Mouse (Mus musculus) spleen, adult 18-20 months (tissue): ENCODE results near the gene Ikbip.
A peak's percentile ranks its signal among the peaks of the same experiment; 100 is the strongest.

Experiments
- DNase-seq, 2 experiments: peaks; one replicate each; pipeline ENCODE4 v3.0.0; 2022; ENCODE audit warnings: mixed read lengths in 2 of 2

Ikbip gene

DNA sequence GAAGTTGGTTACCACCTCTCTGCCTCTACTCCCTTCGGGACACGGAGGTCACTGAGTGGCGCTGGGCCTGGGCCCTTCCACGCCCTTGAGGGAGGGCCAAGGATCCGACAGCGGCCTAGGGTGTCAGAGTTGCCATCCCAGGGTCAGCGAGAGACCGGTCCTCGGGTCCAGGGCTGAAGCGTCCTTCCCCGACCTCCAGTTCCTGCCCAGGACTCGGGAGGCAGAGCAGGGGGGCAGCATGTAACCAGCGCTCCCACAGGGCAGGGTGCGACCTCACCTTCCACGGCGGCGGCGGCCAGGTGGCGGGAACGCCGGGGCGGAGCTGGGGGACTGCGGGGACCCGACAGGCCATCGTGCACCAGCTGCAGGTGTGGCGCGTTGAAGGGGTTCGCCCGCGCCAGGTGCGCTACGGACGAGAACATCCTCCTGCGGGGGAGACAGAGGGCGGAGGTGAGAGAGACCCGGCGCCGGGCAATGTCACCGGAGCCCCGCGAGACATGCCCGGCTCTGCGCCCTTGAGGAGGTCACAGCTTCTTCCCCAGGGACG lies 40.6 kb downstream of the Ikbip start:
- no peak for DNase-seq

DNA sequence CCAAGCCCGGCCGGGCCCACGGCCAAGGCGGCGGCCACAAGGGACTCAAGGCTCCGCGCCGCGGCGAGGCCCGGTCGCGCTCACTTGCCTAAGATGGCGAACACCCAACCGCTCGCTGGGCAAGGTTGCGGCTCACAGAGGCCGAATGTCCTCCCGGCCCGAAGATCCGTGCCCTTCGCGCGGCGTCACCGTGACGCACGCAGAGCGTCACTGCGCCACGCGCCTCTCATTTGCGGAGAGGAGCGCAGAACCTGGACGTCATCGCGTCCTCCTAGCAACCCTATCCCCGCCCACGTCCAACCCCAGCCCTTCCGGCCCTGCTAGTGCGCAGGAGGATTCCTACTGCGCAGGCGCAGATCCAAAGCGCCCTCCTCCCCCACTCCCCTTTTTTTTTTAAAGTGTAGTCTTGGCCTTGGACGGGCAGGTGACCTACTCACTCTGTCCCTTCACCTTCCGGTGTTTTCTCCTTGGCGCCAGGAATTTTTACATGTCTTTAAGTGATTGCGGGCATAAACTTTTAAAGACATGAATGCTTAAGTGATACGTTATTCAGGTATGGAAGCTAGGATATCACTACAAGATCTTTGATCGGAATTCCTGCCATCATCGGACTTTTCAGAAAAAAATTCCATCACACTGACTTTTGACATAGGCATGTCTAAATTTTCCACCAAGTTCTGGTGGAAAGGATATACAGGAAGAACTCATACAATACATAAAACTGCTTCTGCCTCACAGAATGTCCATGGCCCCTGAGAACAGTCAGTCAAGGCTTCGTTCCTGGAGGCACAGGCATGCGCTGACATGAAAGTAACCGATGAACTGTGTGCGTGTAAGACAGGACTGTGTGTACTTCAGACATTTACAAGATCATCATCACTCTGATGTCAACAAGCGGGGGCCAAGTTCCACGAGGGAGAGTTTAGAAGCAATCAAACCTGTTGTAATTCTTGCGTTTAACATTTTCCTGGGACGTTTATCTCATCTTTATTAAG lies 41.4 kb downstream of the Ikbip start, which contains the start of gene Slc25a3:
Gene Slc25a3, minus strand, starts transcription at position 232 of the 995 bp plus-strand sequence.
- peak; percentile 97 to 98 for DNase-seq

DNA sequence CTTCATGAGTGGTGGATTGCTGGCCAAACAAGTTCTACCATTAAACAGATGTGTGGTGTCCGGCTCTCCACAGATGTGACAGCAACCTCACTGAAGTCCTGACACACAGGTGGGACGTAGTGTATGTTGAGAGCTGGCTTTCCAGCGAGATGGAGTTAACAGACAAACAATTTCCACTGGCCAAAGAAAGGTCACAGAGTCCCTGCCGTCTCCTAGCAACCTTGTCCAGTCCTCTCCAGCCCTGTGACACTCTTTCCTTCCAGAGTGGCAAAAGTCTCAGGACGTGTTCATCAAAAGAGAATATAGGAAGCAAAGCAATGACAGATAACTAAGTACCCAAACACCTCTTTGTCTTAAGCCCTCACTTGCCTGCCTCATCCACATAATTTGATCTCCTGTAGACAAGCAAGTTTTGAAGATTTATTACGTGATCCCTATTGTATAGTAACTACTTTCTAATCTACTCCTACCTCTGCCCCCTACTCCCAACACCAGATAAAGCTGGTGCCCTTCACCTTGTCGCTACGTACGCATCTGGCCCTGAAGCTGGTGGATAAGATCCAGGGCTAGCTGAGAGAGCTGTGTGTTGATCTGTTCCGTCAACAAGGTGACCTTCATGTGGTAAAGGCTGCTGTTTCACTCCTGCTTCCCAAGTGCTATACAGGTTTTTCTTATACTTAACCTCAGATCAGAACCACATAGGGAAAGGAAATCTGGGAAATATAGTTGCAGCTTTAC lies 44.0 kb downstream of the Ikbip start:
- no peak for DNase-seq

DNA sequence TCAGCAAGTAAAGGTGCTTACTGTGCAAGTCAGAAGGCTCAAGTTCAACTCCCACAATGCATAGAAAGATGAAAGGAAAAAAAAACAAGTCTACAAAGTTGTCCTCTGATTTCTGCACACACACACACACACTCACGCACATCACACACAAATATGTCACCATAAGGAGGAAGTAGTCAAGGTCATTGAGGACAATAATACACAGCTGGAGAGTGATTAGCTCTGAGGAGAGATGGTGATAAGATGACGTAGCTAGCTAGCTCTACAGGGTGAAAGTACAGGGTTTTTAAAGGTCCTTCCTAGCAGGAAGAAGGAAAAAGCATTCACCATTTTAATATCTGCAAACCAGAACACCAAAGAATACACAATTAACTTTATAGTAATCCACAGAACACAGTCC lies 44.7 kb downstream of the Ikbip start:
- DNase-seq = no peak

DNA sequence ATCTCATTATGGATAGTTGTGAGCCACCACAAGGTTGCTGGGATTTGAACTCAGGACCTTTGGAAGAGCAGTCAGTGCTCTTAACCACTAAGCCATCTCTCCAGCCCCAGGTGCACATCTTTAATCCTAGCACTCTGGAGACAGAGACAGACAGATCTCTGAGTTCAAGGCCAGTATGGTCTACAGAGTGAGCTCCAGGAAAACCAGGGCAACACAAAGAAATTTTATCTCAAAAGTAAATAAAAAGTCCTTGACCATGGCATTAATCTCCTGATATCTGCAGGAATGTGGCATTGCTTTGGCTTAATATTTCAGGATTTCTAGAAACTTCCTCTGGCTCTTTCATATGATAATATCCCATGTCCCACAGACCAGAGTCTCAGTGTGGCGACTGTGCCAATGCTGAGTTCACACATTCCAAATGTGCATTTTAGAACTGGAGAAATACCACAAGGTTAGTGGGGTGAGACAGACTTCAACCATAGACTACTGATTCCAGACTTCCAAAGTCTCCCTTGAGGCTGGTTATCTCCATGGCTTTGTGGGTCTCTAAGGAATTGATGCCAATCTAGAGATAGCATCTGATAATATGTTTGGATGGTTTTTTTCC lies 45.9 kb downstream of the Ikbip start:
- DNase-seq = no peak

DNA sequence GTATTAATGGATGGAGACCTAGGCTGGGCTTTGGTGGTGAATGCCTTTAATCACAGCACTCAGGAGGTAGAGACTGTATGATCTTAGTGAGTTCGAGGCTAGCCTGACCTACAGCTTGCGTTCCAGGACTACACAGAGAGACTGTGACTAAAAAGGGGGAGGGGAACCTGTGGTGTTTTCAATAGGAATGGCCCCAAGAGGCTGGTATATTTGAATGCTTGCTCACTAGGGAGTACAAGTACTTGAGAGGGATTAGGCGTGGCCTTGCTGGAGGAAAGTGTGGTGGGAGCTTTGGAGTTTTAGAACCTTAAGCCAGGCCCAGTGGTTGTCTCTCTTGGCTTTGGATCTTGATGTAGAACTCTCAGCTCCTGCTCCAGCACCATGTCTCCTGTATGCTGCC lies 48.1 kb downstream of the Ikbip start:
- no peak for DNase-seq

DNA sequence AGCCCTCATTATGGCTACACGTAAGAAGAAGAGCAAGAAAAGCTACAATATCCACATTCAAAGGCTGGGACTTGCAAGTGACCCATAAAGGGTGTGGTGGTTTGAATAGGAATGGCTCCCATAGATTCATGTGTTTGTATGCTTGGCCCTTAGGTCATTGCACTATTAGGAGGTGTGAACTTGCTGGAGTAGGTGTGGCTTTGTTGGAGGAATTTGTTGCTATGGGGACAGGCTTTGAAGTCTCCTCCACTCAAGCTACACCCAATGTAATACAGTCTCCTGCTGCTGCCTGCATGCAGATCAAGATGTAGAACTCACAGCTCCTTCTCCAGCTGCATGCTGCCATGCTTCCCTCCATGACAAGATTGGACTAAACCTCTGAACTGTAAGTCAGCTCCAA lies 48.8 kb downstream of the Ikbip start:
- DNase-seq = no peak

DNA sequence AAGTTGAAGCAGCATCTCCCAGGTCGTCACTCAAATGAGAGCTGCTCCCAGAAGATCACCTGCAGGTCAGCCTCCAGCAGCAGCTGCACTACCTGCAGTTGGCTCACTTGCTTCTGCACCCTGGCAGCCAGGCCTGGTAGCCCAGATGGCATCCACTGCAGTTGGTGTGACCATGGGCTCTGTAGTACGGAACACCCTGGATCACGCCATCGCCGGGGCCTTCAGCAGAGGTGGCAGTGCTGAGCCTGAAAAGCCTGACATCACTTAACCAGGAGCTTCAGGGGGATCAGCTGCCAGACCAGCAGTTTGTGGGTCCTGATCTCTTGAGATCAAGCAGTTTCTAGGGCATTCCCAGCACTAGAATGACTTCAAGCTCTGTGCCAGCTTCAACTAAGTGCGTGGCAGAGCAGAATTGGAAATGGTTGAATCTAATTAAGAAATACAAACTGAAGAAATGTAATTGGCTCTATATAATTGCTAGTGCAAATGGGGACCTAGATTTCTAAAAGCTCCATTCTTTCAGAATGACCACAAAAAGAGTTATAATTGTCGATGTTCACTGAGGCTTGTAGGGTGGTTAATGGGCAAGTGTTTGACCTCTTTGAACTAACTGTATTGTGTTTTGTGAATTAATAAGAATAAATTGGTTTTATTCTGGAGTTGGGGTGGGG lies 52.7 kb downstream of the Ikbip start:
- DNase-seq = no peak

DNA sequence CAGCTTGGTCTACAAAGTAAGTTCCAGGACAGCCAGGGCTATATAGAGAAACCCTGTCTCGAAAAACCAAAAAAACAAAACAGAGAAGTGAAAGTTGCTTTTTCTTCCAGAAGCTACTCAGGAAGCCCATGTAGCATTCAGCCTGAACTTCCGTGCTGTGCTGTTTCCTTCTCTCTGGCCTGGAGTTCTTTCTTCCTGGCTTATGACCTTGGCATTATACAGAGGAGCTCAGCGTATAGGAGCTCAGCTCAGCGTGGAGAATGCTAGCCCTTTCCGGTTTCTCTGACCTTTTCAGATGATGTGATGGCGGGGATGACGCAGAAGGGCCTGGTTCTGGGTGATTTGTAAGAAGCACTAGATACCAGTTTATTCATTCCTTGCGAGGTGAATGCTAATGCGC lies 54.7 kb downstream of the Ikbip start:
- no peak for DNase-seq

DNA sequence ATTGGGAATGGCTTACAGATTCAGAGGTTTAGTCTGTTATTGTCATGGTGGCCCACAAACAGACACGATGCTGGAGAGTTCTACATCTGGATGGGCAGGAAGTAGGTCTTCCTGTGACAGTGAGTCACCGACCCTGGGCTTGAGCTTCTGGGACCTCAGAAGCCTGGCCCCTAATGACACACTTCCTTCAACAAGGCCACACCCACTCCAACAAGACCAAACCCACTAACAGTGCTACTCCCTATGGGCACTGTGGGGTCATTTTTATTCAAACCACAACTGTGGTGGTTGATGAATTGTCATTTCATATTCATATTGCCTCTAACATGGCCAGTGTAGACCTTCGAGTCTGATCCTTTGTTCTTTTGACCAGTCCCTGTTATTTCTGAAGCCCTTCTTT lies 55.6 kb downstream of the Ikbip start:
- DNase-seq = no peak

DNA sequence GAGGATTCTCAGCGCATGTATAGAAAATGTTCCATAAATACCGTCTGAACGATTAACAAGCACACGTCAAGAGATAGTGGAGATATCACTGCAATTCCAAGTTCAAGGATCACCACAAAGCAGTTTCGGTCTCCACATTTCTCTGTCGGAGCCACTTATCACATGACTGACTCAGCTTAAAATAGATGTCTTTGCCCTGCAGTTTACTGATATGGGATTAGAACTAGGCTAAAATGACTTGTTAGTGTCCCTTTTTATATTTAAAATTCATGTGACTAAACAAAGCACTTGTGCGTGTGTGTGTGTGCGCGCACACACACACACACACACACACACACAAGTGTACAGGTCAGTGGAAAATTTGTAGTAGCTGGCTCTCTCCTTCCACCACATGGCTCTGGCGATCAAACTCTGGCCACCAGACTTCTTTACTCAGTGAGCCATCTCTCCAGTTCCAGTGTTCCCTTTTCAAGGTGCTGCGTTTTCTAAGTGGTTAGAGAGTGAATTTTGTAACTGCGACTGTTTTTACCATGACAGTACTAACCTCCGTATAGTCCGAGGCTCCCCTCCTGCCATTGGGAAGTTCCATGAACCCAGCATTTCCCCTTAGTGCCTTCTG lies 56.5 kb downstream of the Ikbip start:
- no peak for DNase-seq

DNA sequence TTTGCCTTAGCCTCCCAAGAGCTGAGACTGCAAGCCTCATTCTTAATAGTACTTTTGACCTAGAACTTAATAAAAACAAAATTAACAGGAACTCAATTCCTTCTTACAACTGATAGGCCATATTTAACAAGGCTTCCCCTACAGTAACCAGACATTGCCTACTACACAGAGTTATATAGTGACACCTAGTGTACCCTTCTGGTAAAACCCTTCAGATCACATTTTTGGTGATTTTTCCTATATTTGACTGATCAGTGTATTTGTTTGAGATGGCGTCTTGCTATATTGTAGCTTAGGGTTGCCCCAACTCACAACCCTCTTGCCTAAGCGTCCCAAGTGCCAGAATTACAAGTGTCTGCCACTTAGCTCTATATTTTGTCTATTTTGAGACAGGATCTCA lies 58.8 kb downstream of the Ikbip start:
- DNase-seq = no peak

DNA sequence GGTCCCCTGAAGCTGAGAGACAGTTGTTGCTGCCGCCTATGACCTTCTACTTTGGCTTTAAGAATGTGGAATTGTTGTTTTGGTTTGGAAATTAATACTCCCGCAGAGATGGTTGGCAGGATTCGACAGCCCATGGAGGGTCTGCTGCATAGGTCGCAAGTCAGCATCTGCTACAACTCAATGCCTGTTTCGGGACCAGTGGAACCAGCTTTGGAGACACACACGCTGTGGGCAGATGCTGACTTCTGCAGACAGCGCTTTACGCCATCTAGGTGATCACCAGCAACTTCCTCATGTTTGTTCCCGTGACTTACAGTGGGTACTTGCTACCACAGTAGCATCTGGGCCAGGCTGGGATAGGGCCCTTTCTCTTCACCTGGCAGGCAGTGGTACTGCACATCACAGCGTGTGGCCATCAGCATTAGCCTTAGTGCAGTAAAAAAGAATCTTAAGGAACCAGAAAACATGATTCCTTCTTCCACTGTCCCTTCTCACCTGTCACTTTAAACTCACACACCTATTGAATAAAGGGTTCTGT lies 60.0 kb downstream of the Ikbip start:
- DNase-seq = no peak

DNA sequence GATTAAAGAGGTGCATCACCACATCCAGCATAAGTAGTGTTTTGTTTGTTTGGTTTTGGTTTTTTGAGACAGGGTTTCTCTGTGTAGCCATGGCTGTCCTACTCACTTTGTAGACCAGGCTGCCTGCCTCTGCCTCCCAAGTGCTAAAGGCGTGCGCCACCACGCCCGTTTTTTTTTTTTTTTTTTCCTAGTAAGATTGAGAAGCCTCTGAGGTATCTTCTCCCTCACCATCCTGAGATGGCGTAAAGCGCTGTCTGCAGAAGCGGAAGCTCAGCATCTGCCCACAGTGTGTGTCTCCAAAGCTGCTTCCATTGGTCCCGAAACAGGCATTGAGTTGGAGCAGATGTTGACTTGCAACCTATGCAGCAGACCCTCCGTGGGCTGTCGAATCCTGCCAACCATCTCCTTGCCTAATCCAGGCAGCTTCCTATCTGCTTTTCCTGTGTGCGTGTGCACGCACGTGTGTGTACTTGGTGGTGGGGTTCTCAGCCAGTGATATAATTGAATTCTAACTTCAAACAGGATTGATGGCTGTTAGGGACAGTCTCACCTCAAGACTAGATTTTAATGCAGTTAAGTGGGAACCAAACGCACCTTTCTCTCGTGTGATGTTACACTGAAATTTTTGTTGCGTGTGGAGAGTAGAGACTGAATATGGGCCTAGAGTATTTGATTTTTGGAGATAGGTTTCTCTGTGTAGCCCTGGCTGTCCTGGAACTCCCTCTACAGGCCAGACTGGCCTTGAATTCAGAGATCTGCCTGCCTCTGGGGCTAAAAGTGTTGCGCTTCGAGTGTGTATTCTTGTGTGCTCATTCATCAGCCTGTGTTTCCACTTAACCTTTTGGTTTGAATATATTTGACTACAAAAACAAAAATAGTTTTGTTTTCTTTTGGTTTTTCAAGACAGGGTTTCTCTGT lies 60.8 kb downstream of the Ikbip start:
- DNase-seq = no peak

DNA sequence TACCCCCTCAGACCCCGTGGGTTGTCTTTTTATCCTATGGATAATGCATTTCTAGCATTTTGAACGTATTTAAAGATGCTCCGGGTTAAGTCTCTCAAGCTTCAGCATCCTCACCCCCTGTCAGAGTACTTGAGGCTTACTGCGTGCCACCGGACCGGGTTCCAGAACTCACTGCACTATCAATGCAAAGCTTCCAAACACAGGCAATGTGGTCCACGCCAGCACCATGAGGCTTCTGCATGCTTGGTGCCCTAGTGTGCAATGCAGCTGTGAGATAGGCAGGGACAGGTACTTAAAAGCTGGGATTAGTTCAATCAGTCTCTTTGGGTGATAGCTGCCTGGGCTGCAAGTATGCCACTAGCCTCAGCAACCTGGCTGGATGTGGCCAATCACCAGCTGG lies 62.7 kb downstream of the Ikbip start:
- no peak for DNase-seq
